Mouse (Mus musculus) NIH3T3 (cell line): ENCODE results near the gene Ptpn14.
"Not testable (repeated sequence)": the region's sequence is repeated elsewhere in the genome, so short reads cannot be mapped to it uniquely, and the experiment has no call there.

Experiments used
- DNase-seq: peaks from one replicate; pipeline ENCODE4 v3.0.0-alpha.2; 2012; ENCODE audit warnings: low read depth

Ptpn14 gene

DNA sequence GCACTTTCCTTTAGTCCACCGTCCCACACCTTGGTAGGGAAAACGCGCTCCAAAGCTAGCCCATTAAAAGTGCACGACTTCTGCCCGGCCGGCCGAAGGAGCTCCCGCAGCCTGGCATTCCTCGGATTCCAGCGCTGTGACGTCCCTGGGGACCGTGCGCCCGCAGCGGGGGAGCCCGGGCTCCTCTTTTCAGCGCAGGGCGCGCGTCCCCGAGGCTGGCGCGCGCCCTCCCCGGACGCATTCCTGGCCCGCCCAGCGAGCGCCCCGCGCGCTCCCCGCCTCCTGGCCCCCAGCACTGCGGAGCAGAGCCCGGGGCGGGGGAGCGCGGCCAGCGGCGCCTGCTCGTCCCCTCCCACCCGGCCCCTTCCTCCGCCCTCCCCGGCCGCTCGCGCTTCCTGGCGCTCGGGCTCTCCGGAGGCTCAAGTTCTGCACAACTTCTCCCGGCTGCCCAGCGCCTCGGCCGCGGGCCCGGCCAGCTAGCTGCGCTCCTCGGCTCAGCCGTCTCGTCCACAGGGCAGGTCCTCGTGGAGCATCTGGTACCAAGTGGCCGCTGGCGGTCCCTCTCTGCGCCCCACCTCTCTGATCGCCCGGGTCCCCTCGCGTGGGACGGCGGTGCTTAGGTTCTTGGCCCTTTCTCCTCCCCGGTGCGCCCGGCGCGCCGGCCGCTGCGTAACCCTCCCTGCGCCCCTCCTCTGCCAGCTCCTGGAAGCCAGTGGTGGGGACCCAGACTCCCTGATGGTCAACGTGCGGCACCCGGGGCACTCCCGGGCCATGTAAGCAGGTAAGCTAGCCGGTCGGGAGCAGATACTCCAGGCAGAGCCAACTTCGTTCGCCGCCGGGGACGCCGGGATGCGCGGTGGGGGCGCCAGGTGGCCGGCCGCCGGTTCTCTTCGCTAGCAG, at the start of gene Ptpn14:
Gene Ptpn14 (plus strand): TSS at position 385 of the 900 bp plus-strand sequence.
- peak; percentile 98 for DNase-seq

GRCm38 (mm10) chr1:189679555-189679954, 48.5 kb upstream of the Ptpn14 start:
- no peak for DNase-seq

DNA sequence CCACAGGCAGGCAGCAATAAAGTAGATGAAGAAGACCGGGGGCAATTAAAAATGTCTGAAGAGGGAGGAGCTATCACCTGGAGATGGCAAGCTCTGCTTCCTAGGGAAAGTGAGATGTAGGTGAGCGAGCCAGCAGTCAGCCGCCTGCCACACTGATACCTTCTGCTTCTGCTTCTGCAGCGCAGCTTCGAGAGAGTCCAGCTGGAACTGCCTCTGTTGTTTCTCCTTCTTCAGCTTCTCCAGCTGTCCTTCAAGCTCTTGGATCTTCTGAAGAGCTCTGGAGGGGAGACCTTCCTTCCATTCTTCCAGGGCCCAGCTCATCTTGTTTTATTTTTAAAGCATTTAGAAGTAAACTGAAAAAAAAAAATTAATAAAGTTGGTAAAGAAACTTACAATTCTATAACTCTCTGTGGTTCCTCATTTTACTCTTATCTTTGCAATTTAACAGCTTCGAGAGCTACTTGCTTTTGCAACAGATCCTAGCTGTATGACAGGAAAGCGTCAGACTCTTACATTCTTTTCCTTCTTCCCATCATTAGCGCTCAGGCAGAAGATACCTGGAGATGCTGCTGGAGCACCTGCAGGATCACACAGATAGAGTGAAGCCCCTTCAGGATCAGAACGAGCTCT, 43.2 kb upstream of the Ptpn14 start:
- no peak for DNase-seq

DNA sequence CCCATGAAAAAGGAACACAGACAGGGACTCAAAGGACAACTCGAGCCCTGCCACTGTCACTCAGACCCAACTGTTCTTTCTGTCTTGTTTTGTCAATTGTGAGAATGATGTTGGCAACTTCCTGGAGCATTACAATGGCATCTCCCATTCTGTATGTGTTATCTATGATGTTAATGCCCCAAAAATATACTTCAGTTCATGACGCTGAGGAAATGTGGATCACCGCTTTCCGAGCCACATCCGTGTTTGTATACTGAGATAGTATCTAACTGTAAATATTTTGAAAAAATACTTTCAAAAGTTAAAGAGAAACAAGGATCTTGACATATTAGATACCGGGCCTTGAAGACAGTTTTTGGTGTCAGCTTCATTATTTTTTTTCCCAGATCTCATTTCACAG, 42.0 kb upstream of the Ptpn14 start:
- DNase-seq, result no peak

GRCm38 (mm10) chr1:189687654-189688387, 40.2 kb upstream of the Ptpn14 start, which contains the start of gene Cenpf:
Gene Cenpf (minus strand): TSS chr1:189688086.
- peak; percentile 99 for DNase-seq

GRCm38 (mm10) chr1:189688388-189688750, 39.7 kb upstream of the Ptpn14 start:
- DNase-seq, result no peak

DNA sequence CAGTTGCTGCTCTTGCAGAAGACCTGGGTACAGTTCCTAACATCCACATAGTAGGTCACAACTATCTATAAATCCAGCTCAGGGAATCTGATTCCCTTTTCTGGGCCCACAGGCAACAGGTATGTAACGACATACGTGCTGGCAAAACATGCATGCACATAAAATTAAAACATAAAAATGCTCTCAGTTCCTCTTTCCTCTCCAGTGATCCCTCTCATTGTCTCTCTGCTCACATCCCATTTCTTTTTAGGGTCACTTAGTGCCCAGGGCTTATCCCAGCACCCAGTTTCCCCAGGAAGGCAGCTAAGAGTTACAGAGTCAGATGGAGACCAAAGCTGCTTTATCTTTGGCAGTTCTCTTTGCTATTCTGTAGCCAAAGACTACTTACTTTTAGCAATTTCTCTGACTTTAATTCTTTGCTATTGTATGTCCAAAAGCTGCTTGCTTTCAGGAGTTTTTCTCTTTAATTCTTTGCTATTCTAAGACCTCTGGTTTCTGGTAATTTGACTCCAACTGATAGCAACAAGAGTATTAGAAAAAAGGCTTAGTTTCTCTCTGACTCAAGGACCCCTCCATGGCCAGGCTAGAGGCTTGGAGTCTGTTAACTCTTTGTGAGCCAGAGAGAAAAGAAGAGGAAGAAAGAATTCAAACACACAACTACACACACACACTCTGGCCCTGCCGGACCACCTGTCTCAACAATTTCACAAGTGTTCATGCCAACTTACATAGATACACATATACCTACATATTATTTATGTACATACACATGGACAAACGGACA, 38.8 kb upstream of the Ptpn14 start:
- no peak for DNase-seq

DNA sequence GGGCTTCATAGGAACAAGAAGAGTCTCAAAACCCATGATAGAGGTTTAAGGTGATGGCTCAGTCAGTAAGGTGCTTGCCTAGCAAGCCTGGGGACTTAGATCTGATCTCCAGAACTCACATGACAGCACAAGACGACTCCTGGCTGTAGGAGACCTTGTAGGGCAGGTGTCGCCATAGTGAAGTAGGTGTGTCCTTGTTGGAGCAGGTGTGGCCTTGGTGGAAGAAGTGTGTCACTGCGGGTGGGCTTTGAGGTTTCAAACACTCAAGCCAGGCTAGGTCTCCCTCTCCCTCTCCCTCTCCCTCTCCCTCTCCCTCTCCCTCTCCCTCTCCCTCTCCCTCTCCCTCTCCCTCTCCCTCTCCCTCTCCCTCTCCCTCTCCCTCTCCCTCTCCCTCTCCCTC, 35.6 kb upstream of the Ptpn14 start:
- not testable (repeated sequence) for DNase-seq

- DNase-seq, result no peak
These were observed 33.7 kb upstream of the Ptpn14 start for GRCm38 (mm10) chr1:189694391-189694790.

GRCm38 (mm10) chr1:189695321-189695720, 32.7 kb upstream of the Ptpn14 start:
- DNase-seq, result no peak

DNA sequence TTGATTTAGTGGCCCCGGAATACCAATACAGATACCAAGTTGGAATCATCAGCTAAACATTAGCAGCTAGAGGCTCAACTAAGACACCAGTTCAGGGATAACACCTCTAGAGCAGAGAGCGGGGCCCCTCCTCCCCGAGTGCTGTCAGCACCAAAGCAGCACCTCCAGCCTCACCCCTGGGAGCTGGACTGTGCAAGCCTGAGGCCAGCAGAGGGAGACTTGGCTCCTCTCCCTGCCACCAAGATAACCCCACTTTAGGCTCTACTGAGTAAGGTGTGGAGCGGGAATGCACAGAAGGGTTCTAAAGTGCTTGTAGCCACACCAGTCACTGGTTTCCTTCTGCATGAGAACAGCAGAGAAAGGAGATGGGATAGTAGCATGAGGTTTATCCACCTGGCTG, 29.7 kb upstream of the Ptpn14 start:
- no peak for DNase-seq

DNA sequence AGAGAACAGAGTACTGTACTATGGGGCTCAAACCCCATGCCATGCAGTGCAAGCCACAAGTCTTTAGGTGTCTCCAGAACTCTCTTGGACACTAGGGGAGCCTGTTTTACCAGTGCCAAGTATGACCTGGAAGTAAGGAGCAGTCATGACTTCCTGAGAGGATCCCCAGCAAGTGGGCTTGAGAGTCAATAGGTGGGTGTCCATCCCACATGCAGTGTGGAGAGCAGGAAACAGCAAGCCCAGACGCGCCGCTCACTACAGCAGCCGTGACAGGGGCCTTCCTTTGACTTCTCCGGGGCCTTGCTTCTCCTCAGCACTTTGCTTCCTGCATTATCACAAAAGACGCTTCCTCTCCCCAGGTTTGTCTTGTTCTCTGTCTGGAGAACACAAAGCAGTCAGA, 27.9 kb upstream of the Ptpn14 start:
- no peak for DNase-seq

GRCm38 (mm10) chr1:189700990-189701389, 27.1 kb upstream of the Ptpn14 start:
- DNase-seq, result peak; percentile 90

GRCm38 (mm10) chr1:189703156-189703555, 24.9 kb upstream of the Ptpn14 start:
- peak; percentile 63 for DNase-seq

DNA sequence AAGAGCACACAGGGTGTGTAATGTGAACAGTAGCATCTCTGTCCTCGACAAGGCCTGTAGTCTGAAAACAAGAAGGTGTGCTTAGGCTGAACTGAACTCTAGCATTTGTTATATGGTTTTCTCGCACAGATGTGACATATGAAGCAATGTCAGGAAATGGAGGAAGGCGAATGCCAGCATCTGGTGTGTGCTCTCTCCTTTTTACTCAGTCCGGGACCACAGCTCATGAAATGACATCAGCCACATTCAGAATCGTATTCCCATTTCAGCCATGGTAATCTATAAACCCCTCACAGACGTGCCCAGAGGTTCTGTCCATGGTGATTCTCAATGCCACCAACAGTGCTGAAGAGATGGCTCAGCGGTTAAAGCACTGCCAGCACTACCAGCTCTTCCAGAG, 24.5 kb upstream of the Ptpn14 start:
- DNase-seq, result no peak

GRCm38 (mm10) chr1:189706040-189706645, 21.9 kb upstream of the Ptpn14 start:
- DNase-seq, result no peak

- no peak for DNase-seq
These were observed 21.1 kb upstream of the Ptpn14 start for GRCm38 (mm10) chr1:189707014-189707413.

GRCm38 (mm10) chr1:189707419-189707818, 20.6 kb upstream of the Ptpn14 start:
- no peak for DNase-seq

GRCm38 (mm10) chr1:189709001-189709400, 19.1 kb upstream of the Ptpn14 start:
- DNase-seq, result no peak

- DNase-seq, result peak; percentile 80
These were observed 11.9 kb upstream of the Ptpn14 start for GRCm38 (mm10) chr1:189715915-189716797.
